Mouse (Mus musculus) heart, embryonic 11.5 days (tissue): ENCODE results near the gene Gm438. TPM values are rescaled to one million over a fixed set of nuclear protein-coding genes. Genes with fewer than 3 reads are reported as not detected.

Source experiments
- polyA plus RNA-seq: library from polyadenylated mRNA; unstranded; fragments of >200 nt; fragmentation: Nextera tagmentation; extraction: Ambion mirVana; gene quantifications from 2 replicates; pipeline ENCODE4 v1.2.1, GENCODE M21; 2014

The Gm438 gene
- polyA plus RNA-seq, 1 experiment from 2014 or later: not detected

Other genes with a start within 250 kb of the Gm438 start
- not detected in 2 replicates for gene Gm13124, start 221.4 kb downstream of the Gm438 start, polyA plus RNA-seq
- not detected in 2 replicates for gene Aadacl4, start 172.9 kb downstream of the Gm438 start, polyA plus RNA-seq
- gene Gm436, start 100.2 kb downstream of the Gm438 start, polyA plus RNA-seq: not detected in 2 replicates
- gene Gm13178, start 65.2 kb downstream of the Gm438 start, polyA plus RNA-seq: not detected in 2 replicates
- gene Dhrs3, start 106.2 kb upstream of the Gm438 start, polyA plus RNA-seq: 17.4 and 20.5 TPM in 2 replicates